Mouse (Mus musculus) monocyte, adult 5-6 weeks (primary cell): ENCODE data around the gene Slc25a28. TPM values are rescaled to one million over a fixed set of nuclear protein-coding genes. Genes with fewer than 3 reads are reported as not detected.

Experiments
- ATAC-seq: fragments of 153-309, 156-312 bp; replicated peaks from 2 replicates; pipeline ENCODE4 v1.8.0; 2017; ENCODE audit warnings: mild to moderate bottlenecking; ENCODE audit not compliant: low TSS enrichment, insufficient number of reproducible peaks, severe bottlenecking, poor library complexity, low FRiP score
- total RNA-seq: library from RNA; stranded (forward); fragments of 200-1000, 200-491, 200-594 nt; gene quantifications from 3 replicates; pipeline ENCODE4 v1.2.3, GENCODE M21; 2017

Slc25a28 gene
- total RNA-seq, 1 experiment from 2014 or later, result 101 TPM

- no peak for ATAC-seq
These were observed 6.9 kb upstream of the Slc25a28 start for GRCm38 (mm10) chr19:43681541-43681940.

GRCm38 (mm10) chr19:43679474-43679981 lies 4.8 kb upstream of the Slc25a28 start:
- peak; percentile 68 for ATAC-seq

- no peak for ATAC-seq
These were observed 3.9 kb upstream of the Slc25a28 start for GRCm38 (mm10) chr19:43678467-43679003.

GRCm38 (mm10) chr19:43675525-43676400 lies 1.1 kb upstream of the Slc25a28 start:
- ATAC-seq, result no peak

GRCm38 (mm10) chr19:43674316-43674689 lies 378 bp downstream of the Slc25a28 start:
- ATAC-seq, result no peak

- ATAC-seq, result no peak
These were observed 967 bp downstream of the Slc25a28 start for GRCm38 (mm10) chr19:43673513-43674315.

- no peak for ATAC-seq
These were observed 3.6 kb downstream of the Slc25a28 start for GRCm38 (mm10) chr19:43671054-43671453.

GRCm38 (mm10) chr19:43669136-43669759 lies 5.4 kb downstream of the Slc25a28 start:
- ATAC-seq, result peak; percentile 49

- no peak for ATAC-seq
These were observed 7.3 kb downstream of the Slc25a28 start for GRCm38 (mm10) chr19:43667430-43667809.

- ATAC-seq, result 0 out of 2 replicates have a peak, but pooled peaks have one; percentile 21
These were observed 7.8 kb downstream of the Slc25a28 start for GRCm38 (mm10) chr19:43666661-43667429.

GRCm38 (mm10) chr19:43665441-43666048 lies 9.1 kb downstream of the Slc25a28 start:
- no peak for ATAC-seq

- ATAC-seq, result no peak
These were observed 11.2 kb downstream of the Slc25a28 start for GRCm38 (mm10) chr19:43663471-43663870.

- ATAC-seq, result 0 out of 2 replicates have a peak, but pooled peaks have one; percentile 3
These were observed 12.3 kb downstream of the Slc25a28 start for GRCm38 (mm10) chr19:43662176-43662967.

- ATAC-seq, result no peak
These were observed 13.9 kb downstream of the Slc25a28 start for GRCm38 (mm10) chr19:43660774-43661173.

- no peak for ATAC-seq
These were observed 15.0 kb downstream of the Slc25a28 start for GRCm38 (mm10) chr19:43659632-43660031.

GRCm38 (mm10) chr19:43655735-43656492 lies 18.8 kb downstream of the Slc25a28 start:
- ATAC-seq, result peak; percentile 90
